Mouse (Mus musculus) lung, postnatal 0 days (tissue): ENCODE results near the gene Slc39a13.

Source experiments
- CTCF ChIP-seq: IDR thresholded peaks from 2 replicates; pipeline ENCODE4 v1.5.1; 2016; ENCODE audit warnings: antibody characterized with exemption, mild to moderate bottlenecking
- EP300 ChIP-seq: IDR thresholded peaks from 2 replicates; pipeline ENCODE4 v1.6.1; 2016; ENCODE audit warnings: antibody characterized with exemption, mild to moderate bottlenecking, control low read depth

GRCm38 (mm10) chr2:91013881-91014280 is 56.3 kb downstream of the Slc39a13 start:
- TF ChIP-seq EP300 (no peak), CTCF (no peak)
